Comparison of ENCODE assay signal across 8 mouse cellular contexts in the genomic region with DNA sequence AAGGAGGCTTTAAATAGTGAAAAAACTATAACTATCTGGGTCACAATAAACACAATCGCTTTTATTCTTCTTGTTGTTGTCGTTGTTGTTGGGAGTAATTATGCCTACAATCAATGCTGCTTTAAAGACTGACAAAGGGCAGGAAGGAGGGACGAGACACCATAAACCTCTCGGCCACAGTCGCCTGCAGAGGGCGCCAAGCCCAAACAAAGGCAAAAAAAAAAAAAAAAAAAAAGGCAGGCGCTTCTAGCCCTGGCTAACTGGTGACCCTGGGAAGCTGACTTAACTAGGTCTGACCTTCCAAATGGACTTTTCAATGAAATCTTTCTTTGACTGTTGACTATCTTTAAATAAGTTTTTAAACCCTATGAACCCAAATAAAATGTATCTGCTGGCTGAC.
DNase-seq lines count a peak whose midpoint lies in the region; ATAC-seq and TF ChIP-seq lines count a peak whose summit lies in the region.

No protein-coding gene starts in this region.

- no peak for TF ChIP-seq POLR2A in lung, adult 2 months (IDR thresholded peaks at IDR 0.05; ENCODE audit: borderline replicate concordance, extremely low read depth, low read depth, low read length)

- no peak overlapping the region for H3K27ac ChIP-seq in forebrain, postnatal 0 days (ENCODE audit: low read depth, low read length)
- no peak overlapping the region for H3K27ac ChIP-seq in forebrain, embryonic 10.5 days
- H3K27ac ChIP-seq in midbrain, embryonic 10.5 days (replicated peaks), result no peak overlapping the region

- no peak overlapping the region for H3K4me3 ChIP-seq in forebrain, postnatal 0 days (ENCODE audit: low read depth, low read length)
- H3K4me3 ChIP-seq in forebrain, embryonic 10.5 days, result no peak overlapping the region
- H3K4me3 ChIP-seq in lung, adult 2 months (replicated peaks; ENCODE audit: extremely low read depth, low read depth, low read length), result no peak overlapping the region
- H3K4me3 ChIP-seq in midbrain, embryonic 10.5 days, result no peak overlapping the region

- H3K4me2 ChIP-seq in forebrain, postnatal 0 days (ENCODE audit: low read depth), result no peak overlapping the region

- no peaks in the 10 kb centered on the region for H3K36me3 ChIP-seq in forebrain, postnatal 0 days (ENCODE audit: insufficient read depth)
- H3K36me3 ChIP-seq in forebrain, embryonic 10.5 days (replicated peaks), result peaks cover 29% of the 10 kb centered on the region
- peaks cover 27% of the 10 kb centered on the region for H3K36me3 ChIP-seq in midbrain, embryonic 10.5 days

- CTCF ChIA-PET in Patski (lab: Charles Lee), result interaction anchor here (0.6 to 2.7 kb wide), 11 partner anchors 10 to 418 kb away, joined by 3 to 11 read pairs (median 4); a partner anchor contains a TSS

- in situ Hi-C loops in Patski (cut with MboI; ENCODE audit: low pct_unique_long_range_greater_than_20kb), result loop anchor here (5.0 to 10.0 kb wide), 2 partner anchors 244 to 502 kb away; no protein-coding TSS in a partner anchor

- no peak overlapping the region for H3K9ac ChIP-seq in forebrain, postnatal 0 days

- H3K4me1 ChIP-seq in forebrain, postnatal 0 days (ENCODE audit: insufficient read depth), result no peaks in the 10 kb centered on the region
- H3K4me1 ChIP-seq in forebrain, embryonic 10.5 days, result 0 out of 2 replicates have a peak, but pooled peaks cover 2% of the 10 kb centered on the region
- no peaks in the 10 kb centered on the region for H3K4me1 ChIP-seq in lung, adult 2 months (ENCODE audit: control insufficient read depth, insufficient read depth, low read length)
- peaks cover 4% of the 10 kb centered on the region for H3K4me1 ChIP-seq in midbrain, embryonic 10.5 days

- no peak for ATAC-seq in forebrain, postnatal 0 days
- ATAC-seq in Patski, result no peak
- 0 out of 2 replicates have a peak, but pooled peaks have one; percentile 48 for ATAC-seq in erythroblast, adult 5-6 weeks (replicated peaks; ENCODE audit: low FRiP score, poor library complexity, severe bottlenecking)

- DNase-seq in forebrain, postnatal 0 days, result peak; percentile 39
- no peak for DNase-seq in forebrain, embryonic 10.5 days (ENCODE audit: extremely low spot score, low spot score)
- DNase-seq in lung, adult 2 months, result peak; percentile 34
- no peak for DNase-seq in lung, postnatal 25 days (ENCODE audit: low spot score)
- no peak for DNase-seq in Patski (ENCODE audit: low read depth, low spot score)
- DNase-seq in retina, postnatal 1 day, result peak; percentile 76
- DNase-seq in midbrain, embryonic 10.5 days (ENCODE audit: low spot score), result no peak

- POLR2A ChIA-PET in Patski (lab: Charles Lee), result interaction anchor here (0.7 kb wide), 1 partner anchor 285 kb away, joined by 6 read pairs; no protein-coding TSS in a partner anchor

- peak; percentile 54 for TF ChIP-seq CTCF in forebrain, postnatal 0 days (IDR thresholded peaks at IDR 0.05; ENCODE audit: low read depth)
- TF ChIP-seq CTCF in lung, adult 2 months (IDR thresholded peaks at IDR 0.05; ENCODE audit: insufficient read depth, low read length), result peak; percentile 58
- TF ChIP-seq CTCF in Patski (IDR thresholded peaks at IDR 0.05), result peak; percentile 94

- no peaks in the 10 kb centered on the region for H3K9me3 ChIP-seq in forebrain, postnatal 0 days (ENCODE audit: low read length)
- no peaks in the 10 kb centered on the region for H3K9me3 ChIP-seq in forebrain, embryonic 10.5 days
- H3K9me3 ChIP-seq in midbrain, embryonic 10.5 days (replicated peaks), result no peaks in the 10 kb centered on the region

- H3K27me3 ChIP-seq in forebrain, postnatal 0 days (ENCODE audit: insufficient read depth, low read length), result no peaks in the 10 kb centered on the region
- no peaks in the 10 kb centered on the region for H3K27me3 ChIP-seq in forebrain, embryonic 10.5 days (ENCODE audit: poor library complexity, severe bottlenecking)
- H3K27me3 ChIP-seq in Patski, result no peaks in the 10 kb centered on the region
- H3K27me3 ChIP-seq in midbrain, embryonic 10.5 days (ENCODE audit: low read depth, poor library complexity, severe bottlenecking), result no peaks in the 10 kb centered on the region

- WGBS in forebrain, postnatal 0 days, result 13% methylated on average over 7 of the region's 7 CpGs
- WGBS in forebrain, embryonic 10.5 days, result 11% methylated on average over 7 of the region's 7 CpGs
- WGBS in lung, adult 2 months, result 14% methylated on average over 7 of the region's 7 CpGs
- 18% methylated on average over 7 of the region's 7 CpGs for WGBS in midbrain, embryonic 10.5 days

Comparison
In these comparisons a context has a peak if more than half of its experiments do, and no peak if none do; other contexts are left out.
1. DNase-seq: peak in forebrain, postnatal 0 days (single experiment), lung, adult 2 months (single experiment) and retina, postnatal 1 day (single experiment); none in forebrain, embryonic 10.5 days (single experiment), lung, postnatal 25 days (single experiment), Patski (single experiment) and midbrain, embryonic 10.5 days (single experiment).
2. Peak in every context shown above with its lines, with median percentiles within 50 percentile points of each other: CTCF ChIP-seq.